Mouse (Mus musculus) MEL (cell line): ENCODE data around the gene Spint2. TPM values are rescaled to one million over a fixed set of nuclear protein-coding genes. Genes with fewer than 3 reads are reported as not detected.

Experiments
- DNase-seq: peaks from one replicate; pipeline ENCODE4 v3.0.0; 2011; ENCODE audit warnings: low read depth, low spot score
- H3K27ac ChIP-seq: 2 replicates; pipeline ENCODE4 v1.5.1; 2012; ENCODE audit warnings: low read depth, mild to moderate bottlenecking, control low read depth, low read length, moderate library complexity; ENCODE audit not compliant: control insufficient read depth
- H3K27me3 ChIP-seq, 2 experiments: fragments of 150-350 bp in 1 of 2; sonication (generic) in 1 of 2; 2 replicates each; pipeline ENCODE4 v1.6.1; 2012; ENCODE audit warnings: low read length in 2 of 2, mild to moderate bottlenecking in 2 of 2, improper control_type of control experiment in 1 of 2, moderate library complexity in 1 of 2; ENCODE audit not compliant: insufficient read depth in 2 of 2, control insufficient read depth in 1 of 2
- H3K36me3 ChIP-seq, 2 experiments: 2 replicates each; pipeline ENCODE4 v1.6.1; 2012 to 2014; ENCODE audit warnings: low read length in 2 of 2, improper control_type of control experiment in 1 of 2, inconsistent platforms in 1 of 2, mild to moderate bottlenecking in 1 of 2; ENCODE audit not compliant: insufficient read depth in 2 of 2, control insufficient read depth in 1 of 2
- H3K4me1 ChIP-seq, 2 experiments: fragments of 150-350 bp in 1 of 2; sonication (generic) in 1 of 2; 2 replicates each; pipeline ENCODE4 v1.6.1; 2012; ENCODE audit warnings: low read length in 2 of 2, improper control_type of control experiment in 1 of 2, mild to moderate bottlenecking in 1 of 2; ENCODE audit not compliant: insufficient read depth in 2 of 2, control insufficient read depth in 1 of 2
- H3K4me3 ChIP-seq, 2 experiments: fragments of 150-350 bp in 1 of 2; sonication (generic) in 1 of 2; 2 replicates each; pipeline ENCODE4 v1.5.1; 2012; ENCODE audit warnings: low read depth in 2 of 2, low read length in 2 of 2, mild to moderate bottlenecking in 2 of 2, moderate library complexity in 2 of 2, control low read depth in 1 of 2, improper control_type of control experiment in 1 of 2; ENCODE audit not compliant: control insufficient read depth in 1 of 2, insufficient read depth in 1 of 2
- H3K79me2 ChIP-seq: 2 replicates; pipeline ENCODE4 v1.6.1; 2012; ENCODE audit warnings: mild to moderate bottlenecking, low read length, moderate library complexity; ENCODE audit not compliant: control insufficient read depth, poor library complexity, insufficient read depth
- H3K9ac ChIP-seq: 2 replicates; pipeline ENCODE4 v1.6.1; 2012; ENCODE audit warnings: low read depth, mild to moderate bottlenecking, control low read depth, low read length, moderate library complexity; ENCODE audit not compliant: control insufficient read depth, poor library complexity, severe bottlenecking
- H3K9me3 ChIP-seq: fragments of 150-350 bp; sonication (generic); replicated peaks from 2 replicates; pipeline ENCODE4 v1.6.1; 2012; ENCODE audit warnings: mild to moderate bottlenecking, low read length, improper control_type of control experiment, moderate library complexity; ENCODE audit not compliant: insufficient read depth
- CHD2 ChIP-seq: IDR thresholded peaks from 2 replicates; pipeline ENCODE4 v1.6.1; 2011; ENCODE audit warnings: low read length, improper control_type of control experiment
- E2F4 ChIP-seq: IDR thresholded peaks from 2 replicates; pipeline ENCODE4 v1.6.1; 2011; ENCODE audit warnings: low read depth, low read length, improper control_type of control experiment, borderline replicate concordance
- ELF1 ChIP-seq: IDR thresholded peaks from 2 replicates; pipeline ENCODE4 v1.6.1; 2014; ENCODE audit warnings: low read depth, mild to moderate bottlenecking, inconsistent platforms, low read length, improper control_type of control experiment, moderate library complexity
- EP300 ChIP-seq, 2 experiments: IDR thresholded peaks; 2 replicates each; pipeline ENCODE4 v1.6.1; 2011; ENCODE audit warnings: improper control_type of control experiment in 2 of 2, low read length in 2 of 2, low read depth in 1 of 2, mild to moderate bottlenecking in 1 of 2
- ETS1 ChIP-seq: IDR thresholded peaks from 2 replicates; pipeline ENCODE4 v1.6.1; 2012; ENCODE audit warnings: low read depth, mild to moderate bottlenecking, inconsistent platforms, low read length, improper control_type of control experiment, moderate library complexity
- GATA1 ChIP-seq: IDR thresholded peaks from 2 replicates; pipeline ENCODE4 v1.6.1; 2011; ENCODE audit warnings: low read depth, low read length, improper control_type of control experiment
- HCFC1 ChIP-seq: IDR thresholded peaks from 2 replicates; pipeline ENCODE4 v1.6.1; 2012; ENCODE audit warnings: low read depth, mild to moderate bottlenecking, inconsistent platforms, low read length, improper control_type of control experiment, moderate library complexity
- MXI1 ChIP-seq: IDR thresholded peaks from 2 replicates; pipeline ENCODE4 v1.6.1; 2011; ENCODE audit warnings: mild to moderate bottlenecking, low read depth, low read length, improper control_type of control experiment
- MYC ChIP-seq: IDR thresholded peaks from 2 replicates; pipeline ENCODE4 v1.6.1; 2011; ENCODE audit warnings: low read depth, mild to moderate bottlenecking, low read length, improper control_type of control experiment, moderate library complexity
- NELFE ChIP-seq: IDR thresholded peaks from 2 replicates; pipeline ENCODE4 v1.6.1; 2011; ENCODE audit warnings: low read depth, low read length, improper control_type of control experiment
- SIN3A ChIP-seq: IDR thresholded peaks from 2 replicates; pipeline ENCODE4 v1.6.1; 2012; ENCODE audit warnings: low read length, improper control_type of control experiment, inconsistent platforms
- TAL1 ChIP-seq: IDR thresholded peaks from 2 replicates; pipeline ENCODE4 v1.6.1; 2012; ENCODE audit warnings: mild to moderate bottlenecking, inconsistent platforms, low read length, moderate library complexity, mixed read lengths
- TCF12 ChIP-seq: IDR thresholded peaks from 2 replicates; pipeline ENCODE4 v1.6.1; 2014; ENCODE audit warnings: low read depth, mild to moderate bottlenecking, inconsistent platforms, low read length, improper control_type of control experiment, moderate library complexity
- ZKSCAN1 ChIP-seq: IDR thresholded peaks from 2 replicates; pipeline ENCODE4 v1.6.1; 2012; ENCODE audit warnings: low read depth, mild to moderate bottlenecking, inconsistent platforms, low read length, improper control_type of control experiment, moderate library complexity
- ZMIZ1 ChIP-seq: IDR thresholded peaks from 2 replicates; pipeline ENCODE4 v1.6.1; 2012; ENCODE audit warnings: low read depth, mild to moderate bottlenecking, inconsistent platforms, low read length, improper control_type of control experiment, moderate library complexity
- ZNF384 ChIP-seq: IDR thresholded peaks from 2 replicates; pipeline ENCODE4 v1.6.1; 2012; ENCODE audit warnings: low read depth, mild to moderate bottlenecking, inconsistent platforms, low read length, improper control_type of control experiment
- polyA plus RNA-seq, 2 experiments: library from polyadenylated mRNA; stranded (reverse) in 1 of 2; unstranded in 1 of 2; fragments of >175 nt in 1 of 2; fragments of >200 nt in 1 of 2; gene quantifications; 2 replicates each; pipeline versions ENCODE4 v1.2.1 to v1.2.4; 2012; ENCODE audit warnings: low replicate concordance in 2 of 2, low read depth in 1 of 2; ENCODE audit not compliant: insufficient read length in 2 of 2, insufficient read depth in 1 of 2, missing spikeins in 1 of 2
- total RNA-seq: library from RNA; depleted of rRNA; stranded (reverse); fragments of 300-350 nt; gene quantifications from 2 replicates; pipeline ENCODE4 v1.2.3, GENCODE M21; 2012

Spint2 gene
- total and polyA plus RNA-seq, 3 experiments: 78.1 to 131 TPM; not detected in 1

DNA sequence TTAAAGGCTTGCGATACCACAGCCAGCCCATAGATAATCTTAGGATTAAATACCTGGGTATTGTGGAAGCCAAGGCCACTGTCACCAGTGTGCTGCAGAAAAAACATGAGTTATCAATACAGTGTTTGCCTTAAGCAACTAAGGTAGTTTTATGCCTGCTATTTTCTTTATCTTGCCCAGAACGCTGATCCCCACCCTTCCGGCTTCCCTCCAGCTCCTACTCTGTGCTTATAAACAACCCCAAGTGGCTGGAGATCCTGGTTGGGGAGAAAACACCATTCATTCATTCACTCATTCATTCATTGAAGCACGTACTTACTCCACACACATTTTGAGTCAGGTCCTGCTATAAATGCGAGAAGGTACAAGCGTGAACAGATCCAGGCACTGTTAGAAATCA, 2.8 kb upstream of the Spint2 start:
- Histone ChIP-seq H3K4me3 (peak overlapping the region in 1 of 2 experiments; percentile 30; a peak in 1 of 4 replicates), H3K79me2 (peaks cover 10% of the 10 kb centered on the region), H3K4me1 (peaks cover 22 to 34% of the 10 kb centered on the region in 2 experiments), H3K36me3 (peaks cover 0 to 19% of the 10 kb centered on the region in 2 experiments; a peak in 2 of 4 replicates), H3K9ac (peak overlapping the region; percentile 36), H3K9me3 (no peaks in the 10 kb centered on the region), H3K27me3 (no peaks in the 10 kb centered on the region), H3K27ac (peak overlapping the region; percentile 75)
- peak; percentile 76 for DNase-seq
- TF ChIP-seq TCF12 (peak; percentile 64), ZKSCAN1 (peak; percentile 71), ZMIZ1 (no peak), ELF1 (peak; percentile 36; the same call in 1 of the 2 replicates), NELFE (peak; percentile 17; the same call in 1 of the 2 replicates), MYC (0 out of 2 replicates have a peak, but pooled peaks have one; percentile 10), HCFC1 (peak; percentile 49; the same call in 1 of the 2 replicates), CHD2 (no peak; the same call in 1 of the 2 replicates), MXI1 (peak; percentile 54), EP300 (IDR thresholded peaks at IDR 0.05; ENCODE audit: low read depth in 1 of 2, low read length in 2 of 2) (peak; percentile 65 to 70; a peak in 3 of 4 replicates), GATA1 (peak; percentile 84), TAL1 (peak; percentile 42), ZNF384 (0 out of 2 replicates have a peak, but pooled peaks have one; percentile 22), E2F4 (no peak)

DNA sequence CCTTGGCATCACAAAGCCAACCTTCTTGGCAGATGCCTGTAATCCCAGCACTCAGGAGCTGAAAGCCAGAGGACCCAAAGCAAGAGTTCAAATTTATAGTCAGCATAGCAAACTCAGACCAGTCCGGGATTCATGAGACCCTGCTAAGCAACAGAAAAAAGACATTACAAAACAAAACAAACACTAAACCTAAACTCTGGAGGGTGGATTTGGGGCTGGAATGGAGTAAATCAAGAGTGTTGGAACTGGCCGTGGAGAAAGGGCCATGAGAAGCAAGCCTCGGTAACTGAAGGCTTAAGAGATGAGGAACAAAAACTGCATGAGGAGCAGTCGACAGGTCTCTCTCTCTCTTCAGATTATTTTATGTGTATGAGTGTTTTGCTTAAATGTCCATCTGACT, 2.2 kb upstream of the Spint2 start:
- Histone ChIP-seq H3K27ac (peak overlapping the region; percentile 75), H3K9ac (peak overlapping the region; percentile 36), H3K4me3 (peak overlapping the region in 1 of 2 experiments; percentile 30; a peak in 2 of 4 replicates), H3K9me3 (no peaks in the 10 kb centered on the region), H3K4me1 (peaks cover 22 to 32% of the 10 kb centered on the region in 2 experiments), H3K79me2 (peaks cover 10% of the 10 kb centered on the region), H3K27me3 (no peaks in the 10 kb centered on the region), H3K36me3 (peaks cover 0 to 19% of the 10 kb centered on the region in 2 experiments; a peak in 2 of 4 replicates)
- TF ChIP-seq ETS1: no peak
- 0 out of 2 replicates have a peak, but pooled peaks have one; percentile 25 for TF ChIP-seq SIN3A
- DNase-seq: peak; percentile 66
